Mouse (Mus musculus): ENCODE results near the gene Pomt2.

Gene Pomt2

GRCm38 (mm10) chr12:87147395-87148089, at the start of gene Pomt2:
Gene Pomt2, minus strand, starts transcription at chr12:87147968.
- DNase-seq (ENCODE audit: low read depth), result peak; percentile 98

GRCm38 (mm10) chr12:87196310-87196709, 48.5 kb upstream of the Pomt2 start:
- DNase-seq (ENCODE audit: low read depth), result no peak

DNA sequence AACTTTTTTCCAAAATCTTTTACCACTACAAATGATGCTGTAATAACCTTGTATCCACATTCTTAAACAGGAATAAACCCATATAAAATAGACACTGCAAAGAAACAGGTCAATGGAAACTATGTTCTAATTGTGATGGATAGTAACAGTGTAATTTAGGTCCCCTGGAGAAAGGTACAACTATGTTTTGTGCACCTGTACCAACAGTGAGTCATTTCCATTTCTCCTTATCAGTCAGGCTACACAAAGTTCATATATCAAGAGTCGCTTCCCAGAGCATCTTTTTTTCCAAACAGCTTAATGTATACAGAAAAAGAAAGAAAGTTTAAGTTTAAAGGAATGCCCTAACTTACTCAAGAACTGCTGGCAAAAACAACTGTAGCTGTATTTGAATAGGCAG, 47.3 kb upstream of the Pomt2 start:
- DNase-seq (ENCODE audit: low read depth), result no peak

DNA sequence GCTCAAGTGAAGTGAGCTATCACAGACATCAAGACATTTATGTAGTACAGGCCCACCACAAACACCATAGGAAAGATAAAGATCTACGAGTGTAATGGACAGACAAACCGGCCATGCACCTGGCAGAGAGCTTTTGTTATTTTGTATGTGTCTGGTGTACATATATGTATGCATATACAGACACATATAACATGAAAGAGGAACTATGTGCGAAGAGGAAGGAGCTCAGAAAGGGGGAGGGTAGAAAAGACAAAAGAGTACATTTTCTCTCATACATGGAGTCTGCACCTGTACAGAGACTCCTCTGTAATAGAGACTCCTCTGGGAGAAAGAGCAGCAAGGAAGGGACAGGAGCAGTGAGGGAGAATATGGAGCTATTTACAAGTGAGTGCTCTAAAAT, 45.2 kb upstream of the Pomt2 start:
- DNase-seq (ENCODE audit: low read depth), result no peak

DNA sequence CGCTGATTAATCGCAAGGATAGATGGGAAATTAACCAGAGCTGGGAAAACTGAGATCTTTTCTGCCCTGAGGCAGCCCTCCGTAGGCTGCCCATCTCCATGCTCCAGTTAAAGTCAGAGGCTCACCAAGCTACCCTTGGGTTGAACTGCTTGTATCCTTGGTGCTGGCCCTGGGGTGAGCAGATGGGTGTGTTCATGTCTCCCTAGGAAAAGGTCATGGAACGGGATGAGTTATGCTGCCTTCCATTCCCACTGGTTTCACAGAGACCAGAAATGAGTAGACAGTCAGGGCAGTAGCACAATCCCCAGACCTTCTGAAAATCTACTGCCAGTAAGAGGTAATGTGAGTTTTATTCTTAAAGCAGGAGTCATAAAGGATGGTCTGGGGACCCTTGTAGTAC, 29.9 kb upstream of the Pomt2 start:
- no peak for DNase-seq (ENCODE audit: low read depth)

DNA sequence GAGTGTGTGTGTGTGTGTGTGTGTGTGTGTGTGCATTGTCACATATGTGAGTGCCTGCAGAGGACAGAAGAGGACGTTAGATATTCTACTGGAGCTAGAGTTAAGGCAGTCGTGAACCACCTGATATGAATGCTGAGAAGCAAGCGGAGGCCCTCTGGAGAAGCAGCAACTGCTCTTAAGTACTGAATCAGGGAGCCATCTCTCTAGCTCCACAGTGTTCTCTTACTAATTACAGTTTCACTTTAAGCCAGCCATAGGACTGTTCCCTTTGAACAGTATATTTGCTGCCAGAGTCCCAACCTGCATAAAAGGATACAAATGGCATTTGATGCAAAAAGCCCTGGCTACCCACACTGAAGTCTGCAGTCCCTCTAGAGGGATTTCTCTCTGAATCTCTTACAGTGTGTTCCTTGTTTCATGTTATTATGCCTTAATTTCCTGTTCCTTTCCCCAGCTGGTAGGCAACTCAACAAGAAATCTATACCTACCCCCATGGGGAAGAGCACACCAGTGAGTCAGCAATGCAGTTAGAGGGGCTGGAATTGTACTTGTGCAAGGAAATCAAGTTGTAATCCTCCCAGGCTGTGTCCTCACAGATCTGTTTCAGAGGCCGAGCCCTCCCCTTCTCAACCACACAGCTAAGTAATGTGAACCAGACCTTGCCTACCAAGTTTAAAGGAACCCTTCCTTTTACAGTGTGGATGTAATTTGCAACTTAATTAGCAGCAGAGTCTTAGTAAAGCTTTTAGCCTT, 27.6 kb upstream of the Pomt2 start:
- peak; percentile 80 for DNase-seq (ENCODE audit: low read depth)

DNA sequence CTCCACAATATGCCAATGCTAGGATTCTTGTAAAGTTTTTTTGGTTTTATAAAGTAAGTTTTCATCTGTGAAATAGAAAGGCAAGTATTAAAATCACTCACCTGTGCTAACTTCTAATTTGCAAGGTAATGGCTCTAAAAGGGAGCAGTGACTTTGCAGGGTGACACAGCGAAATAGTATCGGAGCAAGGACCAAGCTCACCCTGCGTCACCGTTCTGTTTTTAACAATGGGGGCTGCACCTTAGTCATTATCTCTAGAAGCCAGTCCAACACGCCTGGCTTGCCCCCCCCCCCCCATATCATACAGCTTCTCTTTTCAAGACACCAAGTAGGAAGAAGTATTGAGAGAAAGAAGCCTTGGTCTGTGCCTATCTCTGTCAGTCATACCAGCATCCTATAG, 13.0 kb upstream of the Pomt2 start:
- DNase-seq (ENCODE audit: low read depth), result no peak

GRCm38 (mm10) chr12:87160310-87160709, 12.5 kb upstream of the Pomt2 start:
- no peak for DNase-seq (ENCODE audit: low read depth)

- DNase-seq (ENCODE audit: low read depth), result no peak
Measured at GRCm38 (mm10) chr12:87158099-87158498, 10.3 kb upstream of the Pomt2 start.

DNA sequence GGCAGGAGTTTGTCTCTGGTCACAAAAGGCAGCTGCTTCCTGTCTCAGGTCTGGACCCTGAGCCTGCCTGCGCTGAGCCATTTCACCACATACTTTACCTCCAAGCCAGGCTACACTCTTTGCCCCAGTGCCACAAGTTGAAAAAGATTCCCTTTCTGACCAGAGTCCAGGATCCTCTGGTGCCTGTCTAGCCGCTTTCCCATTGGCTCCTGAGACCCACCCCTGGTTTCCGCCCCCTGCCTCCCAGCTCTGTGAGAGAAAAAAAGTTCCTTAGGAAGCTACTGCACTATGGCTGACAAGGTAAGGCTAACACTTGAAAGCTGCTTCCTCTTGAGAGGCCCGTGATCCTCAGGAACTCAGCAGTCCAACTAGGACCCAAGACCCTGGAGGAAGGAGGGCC, 9.6 kb upstream of the Pomt2 start:
- no peak for DNase-seq (ENCODE audit: low read depth)

DNA sequence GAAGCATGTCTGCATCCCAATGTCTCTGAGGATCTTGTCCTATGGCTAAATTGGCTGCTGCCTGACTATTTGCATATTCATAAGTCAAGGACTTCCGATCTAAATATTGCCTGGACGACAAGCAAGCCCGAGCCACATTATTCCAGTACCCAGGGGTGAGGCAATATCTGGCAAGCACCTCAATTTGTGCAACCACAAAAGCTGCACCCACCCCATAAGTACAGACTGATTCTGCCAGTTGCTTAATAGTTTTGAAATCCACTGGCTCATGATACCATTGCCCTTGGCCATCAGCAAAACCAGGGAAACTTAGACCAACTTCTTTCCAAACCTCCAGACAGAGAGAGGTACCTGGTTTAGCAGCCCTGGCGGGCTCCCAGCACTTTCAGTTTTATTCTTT, 6.7 kb upstream of the Pomt2 start:
- peak; percentile 28 for DNase-seq (ENCODE audit: low read depth)

- no peak for DNase-seq (ENCODE audit: low read depth)
Measured at GRCm38 (mm10) chr12:87149471-87149870, 1.7 kb upstream of the Pomt2 start.

DNA sequence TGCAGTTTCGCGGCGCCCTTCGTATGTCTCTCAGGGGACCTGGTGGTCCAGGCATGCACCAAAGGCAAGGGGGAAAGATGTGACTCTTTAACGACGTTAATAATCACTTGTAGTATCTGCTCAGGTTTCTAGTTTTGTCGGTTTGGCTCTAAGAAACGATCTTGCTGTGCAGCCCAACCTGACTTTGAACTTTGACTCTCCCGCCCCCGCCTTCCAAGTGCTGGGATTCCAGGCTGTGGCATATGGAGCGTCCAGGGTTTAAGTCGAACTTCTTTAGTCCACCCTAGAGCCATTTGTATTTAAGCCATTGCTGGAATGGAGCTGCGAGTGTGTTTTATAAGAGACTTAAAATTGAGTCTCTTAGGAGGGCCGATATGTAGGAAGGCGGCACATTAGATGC, 368 bp upstream of the Pomt2 start:
- DNase-seq (ENCODE audit: low read depth), result peak; percentile 32

DNA sequence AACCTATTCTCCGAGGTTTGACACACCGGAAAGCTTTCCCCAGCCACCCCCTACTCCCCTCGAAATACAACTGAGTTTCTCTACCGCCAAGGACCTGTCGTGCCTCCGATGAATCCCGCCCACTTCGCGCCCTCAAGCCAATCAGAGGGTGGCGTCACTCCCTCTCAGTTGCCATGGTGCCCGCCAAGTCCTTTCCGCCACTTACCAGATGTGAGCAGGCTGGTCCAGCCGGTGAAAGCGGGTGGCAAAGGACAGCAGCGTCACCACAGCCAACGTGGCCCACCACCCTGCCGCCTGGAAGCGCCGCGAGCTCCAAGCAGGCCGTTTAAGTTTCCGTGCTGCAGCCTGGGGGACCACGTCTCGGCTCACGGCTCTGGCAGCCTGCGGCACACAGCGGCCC, 802 bp downstream of the Pomt2 start, which contains the start of gene Gstz1:
TSS of gene Gstz1 (plus strand) at position 200 of the 400 bp plus-strand sequence.
- DNase-seq (ENCODE audit: low read depth), result peak; percentile 92

DNA sequence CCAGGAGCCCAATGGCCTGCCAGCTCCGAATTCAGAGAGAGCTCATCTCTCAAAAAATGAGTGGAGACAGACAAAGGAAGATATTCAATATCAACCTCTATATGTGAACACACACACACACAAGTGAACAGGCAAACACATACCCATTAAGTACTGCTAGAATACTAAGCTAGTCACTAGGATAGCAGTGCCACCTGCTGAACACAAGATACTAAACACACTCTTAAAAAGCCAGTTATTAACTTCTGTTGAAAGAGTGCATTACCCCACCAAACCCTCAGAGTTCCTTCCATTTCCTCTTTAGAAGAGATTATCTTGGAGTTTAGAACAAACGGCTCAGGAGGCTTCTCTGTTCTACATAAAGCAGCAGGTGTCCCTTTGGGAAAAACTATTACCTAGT, 5.6 kb downstream of the Pomt2 start:
- DNase-seq (ENCODE audit: low read depth), result peak; percentile 54

- no peak for DNase-seq (ENCODE audit: low read depth)
Measured at GRCm38 (mm10) chr12:87138768-87139167, 9.0 kb downstream of the Pomt2 start.

DNA sequence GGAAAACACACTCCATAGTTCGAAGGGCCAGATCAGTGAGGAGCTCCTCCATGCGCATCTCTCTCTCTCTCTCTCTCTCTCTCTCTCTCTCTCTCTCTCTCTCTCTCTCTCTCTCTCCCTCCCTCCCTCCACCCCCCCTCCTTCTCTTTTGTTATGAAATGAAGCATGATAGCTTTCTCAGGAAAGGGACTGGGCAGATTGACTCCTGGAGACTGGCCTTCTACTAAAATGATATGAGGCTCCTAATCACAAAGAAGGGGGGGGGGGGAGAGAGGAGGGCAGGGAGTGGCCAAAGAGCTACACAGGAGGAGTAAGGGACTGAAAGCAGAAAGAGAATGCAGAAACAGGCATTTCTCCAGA, 9.4 kb downstream of the Pomt2 start:
- no peak for DNase-seq (ENCODE audit: low read depth)

DNA sequence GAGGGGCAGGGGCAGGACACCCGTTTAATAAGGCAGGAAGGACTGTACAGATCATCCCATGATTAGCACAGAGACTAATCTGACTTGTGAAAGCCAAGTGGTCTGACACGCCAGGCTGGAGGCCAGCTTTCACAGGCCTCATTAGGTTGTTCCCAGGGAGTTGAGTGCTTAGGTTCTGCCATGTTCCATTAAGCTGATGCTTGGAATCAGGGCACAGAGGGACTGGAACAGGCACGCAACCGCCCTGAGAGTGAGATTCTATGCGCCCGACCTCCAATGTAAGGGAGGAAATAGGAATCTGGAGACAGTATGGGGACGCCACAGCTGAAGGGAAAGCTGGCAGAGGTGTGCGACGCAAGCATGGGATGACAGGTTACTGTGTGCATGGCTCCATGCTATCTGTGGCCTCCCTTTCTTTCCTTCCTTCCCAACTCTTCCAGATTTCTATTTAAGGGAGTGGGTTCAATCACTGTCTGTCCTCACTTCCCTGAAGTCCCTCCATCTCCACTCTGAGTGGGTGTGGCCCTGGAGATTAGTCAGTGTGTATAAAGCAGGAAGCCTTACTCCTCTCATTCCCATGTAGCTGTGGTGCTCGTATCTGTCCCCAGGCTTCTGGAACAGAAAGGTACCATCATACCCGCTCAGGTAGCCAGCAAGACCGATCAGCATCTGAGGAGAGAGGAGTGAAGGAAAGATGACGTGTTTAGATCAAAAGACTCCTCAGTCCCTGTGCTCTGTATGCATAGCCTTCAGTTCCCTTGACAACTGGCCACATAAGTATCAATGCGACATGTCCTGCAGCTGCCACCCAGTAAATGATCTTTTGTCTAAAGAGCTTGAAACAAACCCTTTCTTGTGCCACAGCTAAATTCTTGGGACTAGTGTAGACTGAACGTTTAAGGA, 10.1 kb downstream of the Pomt2 start:
- no peak for DNase-seq (ENCODE audit: low read depth)

DNA sequence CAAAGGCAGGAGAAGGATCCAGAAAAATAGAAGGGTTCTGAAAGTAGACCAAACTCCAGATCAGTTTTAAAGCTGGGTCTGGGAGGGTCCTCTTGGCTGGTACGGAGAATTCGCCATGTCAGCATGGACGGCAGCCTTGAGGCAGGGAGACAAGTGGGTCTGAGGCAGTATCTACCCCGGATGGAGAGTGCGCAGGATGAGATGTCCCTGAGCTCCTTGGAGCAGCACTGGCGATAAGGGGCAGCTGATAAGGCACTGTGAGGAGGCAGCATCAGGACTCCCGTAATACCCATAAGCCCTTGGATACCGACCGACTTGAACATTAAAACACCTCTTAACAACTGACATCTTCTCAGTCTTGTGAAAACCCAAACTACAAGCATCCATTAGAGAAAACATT, 15.0 kb downstream of the Pomt2 start:
- DNase-seq (ENCODE audit: low read depth), result no peak

DNA sequence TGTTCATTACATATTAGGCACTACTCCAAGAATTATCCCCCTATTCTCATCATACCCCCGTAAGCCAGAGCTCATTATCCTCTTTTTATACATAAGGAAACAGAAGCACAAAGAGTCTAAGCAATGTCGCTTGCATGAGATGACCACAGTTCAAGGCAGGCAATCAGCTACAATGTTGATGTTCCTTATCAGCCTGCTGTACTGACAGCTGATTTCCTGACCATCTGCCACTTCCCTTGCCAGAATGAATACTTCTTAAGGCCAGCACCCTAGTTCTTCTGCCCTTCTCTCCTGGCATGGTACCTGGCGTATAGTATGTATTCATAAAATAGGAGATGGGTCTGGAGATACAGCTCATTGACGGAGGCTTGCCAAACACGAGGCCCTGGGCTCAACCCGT, 15.6 kb downstream of the Pomt2 start:
- peak; percentile 80 for DNase-seq (ENCODE audit: low read depth)

DNA sequence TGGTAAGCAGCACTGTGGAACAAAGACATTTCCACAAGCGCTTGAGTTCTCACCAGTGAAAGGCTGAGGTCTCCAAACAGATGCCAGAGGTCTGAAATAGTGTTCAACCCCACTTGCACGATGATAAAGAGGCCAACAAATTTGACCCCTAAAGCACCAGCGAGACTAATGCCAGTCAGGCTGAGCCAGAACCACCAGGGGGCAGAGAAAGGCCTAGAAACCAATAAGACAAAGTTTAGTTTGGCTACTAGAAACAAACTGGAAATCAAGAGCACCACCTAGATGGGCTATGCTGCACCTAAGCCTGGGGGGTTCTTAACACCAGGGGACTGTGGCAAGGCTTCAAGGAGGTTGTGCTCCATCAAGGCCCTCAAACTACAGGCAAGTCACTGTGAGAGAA, 16.1 kb downstream of the Pomt2 start:
- peak; percentile 61 for DNase-seq (ENCODE audit: low read depth)

DNA sequence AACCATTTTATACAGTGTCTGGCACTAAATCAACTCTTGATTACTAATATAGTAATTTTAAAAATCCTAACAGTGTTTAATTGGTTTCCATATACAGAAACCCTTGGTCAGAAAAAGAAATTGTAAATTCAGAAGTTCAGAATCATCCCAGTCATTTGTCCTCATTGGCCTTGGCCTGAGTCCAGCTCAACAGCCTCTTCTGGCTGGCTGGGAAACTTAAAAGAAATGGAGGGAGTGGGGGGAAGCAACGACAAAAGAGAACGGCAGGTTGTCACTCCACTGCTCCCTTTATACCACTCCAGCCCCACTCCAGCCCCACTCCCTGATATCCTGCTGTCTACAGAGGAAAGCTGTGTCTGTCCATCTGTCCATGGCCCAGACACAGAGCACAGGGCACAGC, 16.6 kb downstream of the Pomt2 start:
- no peak for DNase-seq (ENCODE audit: low read depth)

DNA sequence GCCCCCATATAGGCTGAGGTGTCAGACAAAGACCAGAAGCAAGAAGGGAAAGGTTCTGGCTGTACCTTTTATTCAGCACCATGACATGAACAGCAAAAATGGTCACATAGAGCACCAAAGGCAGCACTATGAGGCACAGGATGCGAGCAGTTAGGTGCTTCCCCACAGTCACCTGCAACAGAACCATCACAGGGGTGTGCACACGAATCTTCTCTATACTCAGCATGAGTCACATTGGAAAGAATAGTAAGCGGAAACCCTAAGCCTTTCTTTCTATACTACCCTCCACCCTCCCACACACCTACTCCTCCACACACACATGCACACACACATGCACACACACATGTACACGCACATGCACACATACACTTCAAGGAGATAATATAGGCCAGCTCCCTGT, 17.5 kb downstream of the Pomt2 start:
- no peak for DNase-seq (ENCODE audit: low read depth)

Measured in 416B (cell line).